Mouse (Mus musculus) small intestine, adult 2 months (tissue): Measurements from ENCODE around the gene Ccdc159. TPM values are rescaled to one million over a fixed set of nuclear protein-coding genes. Genes with fewer than 3 reads are reported as not detected.
A peak's percentile ranks its signal among the peaks of the same experiment; 100 is the strongest.

ENCODE experiments used
- H3K27ac ChIP-seq: fragments of 200-500 bp; 2 replicates; pipeline ENCODE4 v1.5.1; 2012; ENCODE audit warnings: low read depth, low read length, control low read depth, inconsistent platforms; ENCODE audit not compliant: insufficient read depth
- H3K27me3 ChIP-seq: fragments of 200-500 bp; 2 replicates; pipeline ENCODE4 v1.6.1; 2012; ENCODE audit warnings: mild to moderate bottlenecking, moderate library complexity, low read length, inconsistent platforms; ENCODE audit not compliant: control insufficient read depth, insufficient read depth
- H3K36me3 ChIP-seq: fragments of 200-500 bp; 2 replicates; pipeline ENCODE4 v1.6.1; 2012; ENCODE audit warnings: mild to moderate bottlenecking, low read length, control low read depth, inconsistent platforms; ENCODE audit not compliant: control insufficient read depth, insufficient read depth
- H3K4me1 ChIP-seq: fragments of 200-500 bp; 2 replicates; pipeline ENCODE4 v1.6.1; 2012; ENCODE audit warnings: low read length, inconsistent platforms, mixed read lengths; ENCODE audit not compliant: control insufficient read depth, insufficient read depth, insufficient read length
- H3K4me3 ChIP-seq: fragments of 200-500 bp; 2 replicates; pipeline ENCODE4 v1.5.1; 2012; ENCODE audit warnings: low read depth, mild to moderate bottlenecking, control low read depth, inconsistent platforms, low read length, moderate library complexity
- CTCF ChIP-seq: fragments of 200-500 bp; IDR thresholded peaks from 2 replicates; pipeline ENCODE4 v1.5.1; 2012; ENCODE audit warnings: low read depth, mild to moderate bottlenecking, control low read depth, inconsistent platforms, low read length, moderate library complexity, mixed read lengths; ENCODE audit not compliant: insufficient replicate concordance, insufficient read length; ENCODE audit errors: extremely low read depth
- POLR2A ChIP-seq: fragments of 200-500 bp; IDR thresholded peaks from 2 replicates; pipeline ENCODE4 v1.6.1; 2012; ENCODE audit warnings: low read depth, mild to moderate bottlenecking, control low read depth, inconsistent platforms, low read length, moderate library complexity
- WGBS: fragments of 180-500 bp; shearing (Covaris S2); methylation state at CpG from one replicate; pipeline ENCODE4 v1.1.7; 2018; 5-methylcytosine and 5-hydroxymethylcytosine counted together
- polyA plus RNA-seq: library from polyadenylated mRNA; depleted of rRNA; stranded (reverse); fragments of >200 nt; gene quantifications from 2 replicates; pipeline ENCODE4 v1.2.3, GENCODE M21; 2012; rRNA removed

Gene Ccdc159
- polyA plus RNA-seq = 0.71 and 1.2 TPM in 2 replicates

- H3K36me3 ChIP-seq = 0 out of 2 replicates have a peak, but pooled peaks cover 2% of the 10 kb centered on the region
- under 1% methylated on average over 28 of the region's 28 CpGs for WGBS
- H3K4me1 ChIP-seq = peaks cover 15% of the 10 kb centered on the region
- TF ChIP-seq CTCF (no peak), POLR2A (peak; percentile 82; the same call in 1 of the 2 replicates)
- H3K4me3 ChIP-seq = peak within 1 kb of the TSS; percentile 59
- peak within 1 kb of the TSS; percentile 27 for H3K27ac ChIP-seq
- no peaks in the 10 kb centered on the region for H3K27me3 ChIP-seq
Observed at GRCm38 (mm10) chr9:21927208-21927753, at the start of gene Ccdc159, which contains the start of gene Tmem205. TSS of gene Ccdc159 (plus strand) at chr9:21927471. TSS of gene Tmem205 (minus strand) at chr9:21927556.

DNA sequence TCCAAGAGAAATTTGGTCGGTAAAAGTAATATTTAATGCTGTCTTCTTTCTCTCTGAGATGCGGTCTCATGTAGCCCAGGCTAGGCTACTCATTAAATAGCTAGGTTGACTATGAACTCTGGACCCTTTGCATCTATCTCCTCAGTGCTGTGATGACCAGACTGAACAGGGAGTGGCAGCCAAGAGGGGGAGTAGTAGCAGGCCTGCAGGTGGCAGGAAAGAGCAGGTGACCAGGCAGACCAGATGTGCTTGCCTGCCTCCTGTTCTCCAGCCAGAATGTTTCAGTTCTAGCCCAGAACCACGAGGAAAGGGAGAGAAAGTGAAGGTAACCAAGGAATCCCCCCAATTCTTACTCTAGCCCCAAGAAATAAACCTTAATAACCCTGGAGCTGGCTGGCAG, 38.0 kb upstream of the Ccdc159 start:
- no peaks in the 10 kb centered on the region for H3K4me1 ChIP-seq
- no peak for TF ChIP-seq POLR2A
- peak; percentile 48; the same call in 1 of the 2 replicates for TF ChIP-seq CTCF
- WGBS = 40% methylated on average over 3 of the region's 3 CpGs
- H3K27me3 ChIP-seq = no peaks in the 10 kb centered on the region
- H3K27ac ChIP-seq = no peak overlapping the region
- H3K36me3 ChIP-seq = no peaks in the 10 kb centered on the region
- no peak overlapping the region for H3K4me3 ChIP-seq

DNA sequence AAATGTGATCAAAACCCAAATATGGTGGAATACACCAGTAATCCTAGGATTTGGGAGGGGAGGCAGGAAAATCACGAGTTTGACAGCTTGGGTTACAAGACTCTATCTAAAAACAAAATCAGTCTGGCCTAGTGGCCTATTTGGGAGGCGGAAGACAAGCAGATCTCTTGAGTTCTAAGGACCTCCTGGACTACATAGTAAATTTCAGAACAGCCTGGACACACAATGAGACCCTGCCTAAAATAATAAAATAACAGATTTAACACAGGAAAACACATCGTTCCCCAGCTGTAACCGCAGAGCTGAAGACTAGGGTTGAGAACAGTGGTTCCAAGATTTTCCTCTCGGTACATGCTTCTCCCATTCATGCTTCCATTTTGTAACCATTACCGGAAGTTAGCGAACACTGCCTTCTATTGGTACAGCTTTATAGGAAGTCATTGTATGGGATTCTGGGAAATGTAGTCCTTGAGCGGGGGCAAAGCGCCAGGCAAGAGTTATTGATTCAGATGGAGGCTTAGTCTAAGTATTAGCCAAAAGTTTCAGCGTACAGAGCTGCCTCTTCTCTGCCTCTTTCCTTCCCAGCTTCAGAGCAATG, 25.9 kb upstream of the Ccdc159 start:
- 0 out of 2 replicates have a peak, but pooled peaks cover 3% of the 10 kb centered on the region for H3K27me3 ChIP-seq
- WGBS = 7% methylated on average over 10 of the region's 10 CpGs
- H3K4me3 ChIP-seq = peak overlapping the region; percentile 51
- no peaks in the 10 kb centered on the region for H3K4me1 ChIP-seq
- H3K36me3 ChIP-seq = no peaks in the 10 kb centered on the region
- TF ChIP-seq POLR2A (no peak), CTCF (no peak)
- H3K27ac ChIP-seq = no peak overlapping the region

- Histone ChIP-seq H3K4me3 (no peak overlapping the region), H3K27ac (no peak overlapping the region), H3K4me1 (no peaks in the 10 kb centered on the region), H3K27me3 (no peaks in the 10 kb centered on the region), H3K36me3 (no peaks in the 10 kb centered on the region)
- TF ChIP-seq POLR2A (no peak), CTCF (no peak)
- WGBS = 82% methylated on average over 4 of the region's 4 CpGs
Observed at GRCm38 (mm10) chr9:21904031-21904430, 23.2 kb upstream of the Ccdc159 start.

DNA sequence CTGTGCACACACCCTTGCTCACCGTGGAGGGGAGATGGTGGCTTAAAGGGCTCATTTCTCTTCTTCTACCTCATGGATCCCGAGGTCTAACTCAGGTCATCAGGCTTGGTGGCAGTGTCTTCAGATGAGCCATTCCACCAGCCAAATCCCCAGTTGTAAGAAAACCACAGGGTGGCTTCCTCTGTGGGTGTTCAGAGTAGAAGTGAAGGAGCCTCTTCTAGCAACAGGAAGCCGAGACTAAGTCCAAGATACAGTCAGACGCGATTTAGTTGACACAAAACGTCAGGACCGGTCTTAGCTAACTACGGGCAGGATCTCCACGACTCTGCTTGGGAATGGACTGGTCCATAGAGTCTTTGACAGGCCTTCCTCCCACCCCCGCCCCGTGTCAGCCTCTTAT, 19.1 kb upstream of the Ccdc159 start:
- 71% methylated on average over 11 of the region's 11 CpGs for WGBS
- Histone ChIP-seq H3K36me3 (no peaks in the 10 kb centered on the region), H3K27me3 (no peaks in the 10 kb centered on the region), H3K4me3 (no peak overlapping the region), H3K4me1 (no peaks in the 10 kb centered on the region), H3K27ac (no peak overlapping the region)
- TF ChIP-seq POLR2A (no peak), CTCF (no peak)

- TF ChIP-seq POLR2A (no peak), CTCF (no peak)
- peaks cover 1% of the 10 kb centered on the region; the same call in 1 of the 2 replicates for H3K36me3 ChIP-seq
- 83% methylated on average over 10 of the region's 10 CpGs for WGBS
Observed at GRCm38 (mm10) chr9:21909474-21910223, 17.6 kb upstream of the Ccdc159 start.

More at GRCm38 (mm10) chr9:21909474-21910223, 17.6 kb upstream of the Ccdc159 start:
- Histone ChIP-seq H3K4me3 (no peak overlapping the region), H3K4me1 (no peaks in the 10 kb centered on the region), H3K27ac (no peak overlapping the region), H3K27me3 (no peaks in the 10 kb centered on the region)
